Mouse (Mus musculus) heart, postnatal 0 days (tissue): Measurements from ENCODE around the gene Slc39a3.

Source experiments
- CTCF ChIP-seq: IDR thresholded peaks from 2 replicates; pipeline ENCODE4 v1.5.1; 2016; ENCODE audit warnings: antibody characterized with exemption, control low read depth, low read depth
- EP300 ChIP-seq: IDR thresholded peaks from 2 replicates; pipeline ENCODE4 v1.6.1; 2016; ENCODE audit warnings: antibody characterized with exemption, low read depth

- TF ChIP-seq CTCF (no peak), EP300 (no peak)
Measured at GRCm38 (mm10) chr10:81068706-81069105, 31.5 kb upstream of the Slc39a3 start.
